In genomic region chr16:52744720-52745119, GRCm38 (mm10) we compare ENCODE assay signal across 22 mouse cellular contexts.
DNase-seq lines count a peak whose midpoint lies in the region; ATAC-seq lines count a peak whose summit lies in the region.
"Had no signal": no experiment of that assay in that cellular context is flagged by ENCODE, and none has a peak within 500 bp of the region (broad histone marks: within the 10 kb centered on the region; RNA-seq: fewer than 3 reads in every experiment).

No protein-coding gene starts in this region.

- no peak overlapping the region for H3K4me2 ChIP-seq in embryonic facial prominence, embryonic 14.5 days (ENCODE audit: low read depth, low read length)
- H3K4me2 ChIP-seq in hindbrain, embryonic 16.5 days (ENCODE audit: low read length), result no peak overlapping the region
- no peak overlapping the region for H3K4me2 ChIP-seq in hindbrain, embryonic 13.5 days
- no peak overlapping the region for H3K4me2 ChIP-seq in midbrain, embryonic 15.5 days
- no peak overlapping the region for H3K4me2 ChIP-seq in midbrain, embryonic 11.5 days
- H3K4me2 ChIP-seq: embryonic facial prominence, embryonic 13.5 days; heart, embryonic 11.5 days; heart, embryonic 15.5 days; hindbrain, embryonic 15.5 days had no signal

- no peaks in the 10 kb centered on the region for H3K27me3 ChIP-seq in embryonic facial prominence, embryonic 14.5 days (replicated peaks; ENCODE audit: control insufficient read depth, insufficient read depth, low read length)
- no peaks in the 10 kb centered on the region for H3K27me3 ChIP-seq in embryonic facial prominence, embryonic 10.5 days (replicated peaks; ENCODE audit: low read depth, poor library complexity, severe bottlenecking)
- no peaks in the 10 kb centered on the region for H3K27me3 ChIP-seq in hindbrain, embryonic 16.5 days (replicated peaks; ENCODE audit: control insufficient read depth, insufficient read depth, low read length)
- no peaks in the 10 kb centered on the region for H3K27me3 ChIP-seq in hindbrain, embryonic 13.5 days
- H3K27me3 ChIP-seq in midbrain, embryonic 15.5 days (replicated peaks), result no peaks in the 10 kb centered on the region
- no peaks in the 10 kb centered on the region for H3K27me3 ChIP-seq in midbrain, embryonic 11.5 days (ENCODE audit: control insufficient read depth, insufficient read depth, low read length)
- H3K27me3 ChIP-seq: embryonic facial prominence, embryonic 13.5 days; heart, embryonic 15.5 days; hindbrain, embryonic 15.5 days had no signal

- ATAC-seq in embryonic facial prominence, embryonic 14.5 days (ENCODE audit: low read depth), result no peak
- ATAC-seq in hindbrain, embryonic 16.5 days, result peak; percentile 60
- ATAC-seq in hindbrain, embryonic 13.5 days (ENCODE audit: low FRiP score), result no peak
- 0 out of 2 replicates have a peak, but pooled peaks have one; percentile 48 for ATAC-seq in midbrain, embryonic 15.5 days (replicated peaks)
- no peak for ATAC-seq in midbrain, embryonic 11.5 days (ENCODE audit: low FRiP score)
- ATAC-seq: CD4-positive, CD25-positive, alpha-beta regulatory T cell, adult 4 months had no signal

- H3K4me3 ChIP-seq in embryonic facial prominence, embryonic 14.5 days (ENCODE audit: low read depth, low read length), result no peak overlapping the region
- no peak overlapping the region for H3K4me3 ChIP-seq in embryonic facial prominence, embryonic 10.5 days
- no peak overlapping the region for H3K4me3 ChIP-seq in hindbrain, embryonic 16.5 days (ENCODE audit: low read length)
- H3K4me3 ChIP-seq in hindbrain, embryonic 13.5 days, result no peak overlapping the region
- H3K4me3 ChIP-seq in midbrain, embryonic 15.5 days, result no peak overlapping the region
- no peak overlapping the region for H3K4me3 ChIP-seq in midbrain, embryonic 11.5 days (ENCODE audit: low read depth, low read length)
- H3K4me3 ChIP-seq: embryonic facial prominence, embryonic 13.5 days; heart, adult 2 months; heart, embryonic 15.5 days; hindbrain, embryonic 15.5 days had no signal

- H3K27ac ChIP-seq in embryonic facial prominence, embryonic 14.5 days (replicated peaks; ENCODE audit: low read depth, low read length), result no peak overlapping the region
- H3K27ac ChIP-seq in embryonic facial prominence, embryonic 10.5 days (replicated peaks), result no peak overlapping the region
- H3K27ac ChIP-seq in hindbrain, embryonic 16.5 days (ENCODE audit: low read depth, low read length), result no peak overlapping the region
- no peak overlapping the region for H3K27ac ChIP-seq in hindbrain, embryonic 13.5 days
- no peak overlapping the region for H3K27ac ChIP-seq in midbrain, embryonic 15.5 days
- H3K27ac ChIP-seq in midbrain, embryonic 11.5 days (ENCODE audit: low read depth, low read length), result no peak overlapping the region
- H3K27ac ChIP-seq: embryonic facial prominence, embryonic 13.5 days; heart, adult 2 months; heart, embryonic 15.5 days; hindbrain, embryonic 15.5 days had no signal

- peak; percentile 10 for DNase-seq in embryonic facial prominence, embryonic 14.5 days (ENCODE audit: low spot score)
- no peak for DNase-seq in embryonic facial prominence, embryonic 10.5 days (ENCODE audit: low spot score)
- DNase-seq in midbrain, embryonic 11.5 days (ENCODE audit: low spot score, missing footprints), result no peak
- peak; percentile 6 for DNase-seq in retina, postnatal 1 day
- DNase-seq: adrenal gland, adult 8-10 months; adrenal gland, postnatal 36 days; B cell, adult 2 months; cerebellum, adult 11 months; cerebellum, adult 9-10 months; cerebellum, postnatal 25 days; gastrocnemius, postnatal 14 days; heart, adult 2 months; heart, postnatal 14 days had no signal

- H3K4me1 ChIP-seq in embryonic facial prominence, embryonic 14.5 days (ENCODE audit: control insufficient read depth, insufficient read depth, low read length), result no peaks in the 10 kb centered on the region
- H3K4me1 ChIP-seq in embryonic facial prominence, embryonic 10.5 days, result no peaks in the 10 kb centered on the region
- no peaks in the 10 kb centered on the region for H3K4me1 ChIP-seq in hindbrain, embryonic 16.5 days (ENCODE audit: control insufficient read depth, insufficient read depth, low read depth, low read length)
- H3K4me1 ChIP-seq in hindbrain, embryonic 13.5 days (replicated peaks), result no peaks in the 10 kb centered on the region
- no peaks in the 10 kb centered on the region for H3K4me1 ChIP-seq in midbrain, embryonic 15.5 days
- no peaks in the 10 kb centered on the region for H3K4me1 ChIP-seq in midbrain, embryonic 11.5 days (ENCODE audit: control insufficient read depth, insufficient read depth, low read length)
- H3K4me1 ChIP-seq: heart, embryonic 15.5 days; hindbrain, embryonic 15.5 days had no signal

- no peaks in the 10 kb centered on the region for H3K36me3 ChIP-seq in embryonic facial prominence, embryonic 14.5 days (ENCODE audit: control insufficient read depth, insufficient read depth, low read length)
- no peaks in the 10 kb centered on the region for H3K36me3 ChIP-seq in embryonic facial prominence, embryonic 10.5 days (replicated peaks)
- no peaks in the 10 kb centered on the region for H3K36me3 ChIP-seq in hindbrain, embryonic 16.5 days (ENCODE audit: control insufficient read depth, insufficient read depth, low read length)
- H3K36me3 ChIP-seq in hindbrain, embryonic 13.5 days, result no peaks in the 10 kb centered on the region
- H3K36me3 ChIP-seq in midbrain, embryonic 15.5 days (replicated peaks), result no peaks in the 10 kb centered on the region
- no peaks in the 10 kb centered on the region for H3K36me3 ChIP-seq in midbrain, embryonic 11.5 days (ENCODE audit: control insufficient read depth, insufficient read depth, low read length)
- H3K36me3 ChIP-seq: embryonic facial prominence, embryonic 13.5 days; G1E; heart, embryonic 15.5 days; hindbrain, embryonic 15.5 days had no signal

- no peak overlapping the region for H3K9ac ChIP-seq in embryonic facial prominence, embryonic 14.5 days (ENCODE audit: low read depth, low read length)
- H3K9ac ChIP-seq in hindbrain, embryonic 16.5 days (ENCODE audit: low read depth, low read length), result no peak overlapping the region
- no peak overlapping the region for H3K9ac ChIP-seq in hindbrain, embryonic 13.5 days
- H3K9ac ChIP-seq in midbrain, embryonic 15.5 days, result no peak overlapping the region
- H3K9ac ChIP-seq in midbrain, embryonic 11.5 days (ENCODE audit: low read length), result no peak overlapping the region
- H3K9ac ChIP-seq: embryonic facial prominence, embryonic 13.5 days; heart, embryonic 15.5 days; hindbrain, embryonic 15.5 days had no signal

- H3K9me3 ChIP-seq in embryonic facial prominence, embryonic 14.5 days (ENCODE audit: control insufficient read depth, low read length), result no peaks in the 10 kb centered on the region
- H3K9me3 ChIP-seq in embryonic facial prominence, embryonic 10.5 days, result no peaks in the 10 kb centered on the region
- H3K9me3 ChIP-seq in hindbrain, embryonic 16.5 days (ENCODE audit: control insufficient read depth, low read length), result no peaks in the 10 kb centered on the region
- H3K9me3 ChIP-seq in hindbrain, embryonic 13.5 days, result no peaks in the 10 kb centered on the region
- no peaks in the 10 kb centered on the region for H3K9me3 ChIP-seq in midbrain, embryonic 15.5 days
- no peaks in the 10 kb centered on the region for H3K9me3 ChIP-seq in midbrain, embryonic 11.5 days (ENCODE audit: control insufficient read depth, low read length)
- H3K9me3 ChIP-seq: embryonic facial prominence, embryonic 13.5 days; heart, embryonic 15.5 days; hindbrain, embryonic 15.5 days had no signal

- 67% methylated on average over 5 of the region's 5 CpGs for WGBS in embryonic facial prominence, embryonic 14.5 days
- 88% methylated on average over 5 of the region's 5 CpGs for WGBS in embryonic facial prominence, embryonic 10.5 days
- 75% methylated on average over 5 of the region's 5 CpGs for WGBS in hindbrain, embryonic 16.5 days
- 84% methylated on average over 5 of the region's 5 CpGs for WGBS in hindbrain, embryonic 13.5 days
- WGBS in midbrain, embryonic 15.5 days, result 70% methylated on average over 5 of the region's 5 CpGs
- WGBS in midbrain, embryonic 11.5 days, result 87% methylated on average over 5 of the region's 5 CpGs

Comparison
In these comparisons a context has a peak if more than half of its experiments do, and no peak if none do; other contexts are left out.
1. ATAC-seq: peak in hindbrain, embryonic 16.5 days (single experiment) and midbrain, embryonic 15.5 days (single experiment); none in embryonic facial prominence, embryonic 14.5 days (single experiment), hindbrain, embryonic 13.5 days (single experiment) and midbrain, embryonic 11.5 days (single experiment).
2. DNase-seq: peak in embryonic facial prominence, embryonic 14.5 days (single experiment) and retina, postnatal 1 day (single experiment); none in embryonic facial prominence, embryonic 10.5 days (single experiment) and midbrain, embryonic 11.5 days (single experiment).